In the genomic region with DNA sequence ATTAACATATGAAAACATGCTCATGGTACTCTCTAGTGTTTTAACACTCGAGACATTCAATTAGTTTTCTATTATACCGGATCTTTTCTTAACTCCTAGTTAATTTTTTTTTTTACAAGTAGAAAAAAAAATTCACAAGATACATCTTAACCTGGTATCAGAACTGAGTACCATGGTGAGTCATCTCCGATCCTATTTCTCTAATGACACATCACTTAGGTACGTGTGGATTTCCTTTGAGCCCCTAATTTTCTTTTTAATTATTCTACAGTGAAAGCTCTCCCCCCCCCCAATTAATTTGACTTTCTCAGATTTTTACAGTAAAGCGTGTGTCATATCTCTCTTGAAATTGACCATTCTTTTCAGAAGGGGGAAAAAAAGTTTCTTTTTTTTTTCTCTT, we compare ENCODE assay signal across 14 mouse cellular contexts.
DNase-seq lines count a peak whose midpoint lies in the region; ATAC-seq and TF ChIP-seq lines count a peak whose summit lies in the region.
"Had no signal": no experiment of that assay in that cellular context is flagged by ENCODE, and none has a peak within 500 bp of the region (broad histone marks: within the 10 kb centered on the region; RNA-seq: fewer than 3 reads in every experiment).

No protein-coding gene starts in this region.

- 30% methylated on average over 5 of the region's 5 CpGs for WGBS in hindbrain, postnatal 0 days
- WGBS in hindbrain, embryonic 10.5 days: 71% methylated on average over 5 of the region's 5 CpGs
- 6% methylated on average over 5 of the region's 5 CpGs for WGBS in forebrain, embryonic 14.5 days

- ATAC-seq in hindbrain, postnatal 0 days: no peak
- ATAC-seq in forebrain, embryonic 14.5 days: no peak
- ATAC-seq in cerebellum, adult (ENCODE audit: insufficient number of reproducible peaks, low FRiP score, low TSS enrichment): no peak

- no peaks in the 10 kb centered on the region for H3K36me3 ChIP-seq in hindbrain, postnatal 0 days (ENCODE audit: insufficient read depth, low read length)
- no peaks in the 10 kb centered on the region for H3K36me3 ChIP-seq in hindbrain, embryonic 10.5 days
- no peaks in the 10 kb centered on the region for H3K36me3 ChIP-seq in C2C12 (ENCODE audit: control insufficient read depth, insufficient read depth)
- H3K36me3 ChIP-seq in forebrain, embryonic 14.5 days (ENCODE audit: control insufficient read depth, insufficient read depth, low read length): no peaks in the 10 kb centered on the region
- H3K36me3 ChIP-seq in myocyte (ENCODE audit: control insufficient read depth, insufficient read depth): no peaks in the 10 kb centered on the region
- H3K36me3 ChIP-seq: embryonic facial prominence, embryonic 15.5 days; liver, embryonic 15.5 days had no signal

- H3ac ChIP-seq in C2C12 (ENCODE audit: control insufficient read depth, insufficient read length, low read depth) (no peak overlapping the region), myocyte (ENCODE audit: control insufficient read depth, insufficient read length) (no peak overlapping the region)

- intact Hi-C loops in left cerebral cortex, postnatal 36 days (cut with DNase I): loop anchor here (2.0 to 10.0 kb wide), 3 partner anchors 109 to 195 kb away; no protein-coding TSS in a partner anchor

- 0 out of 2 replicates have a peak, but pooled peaks cover 3% of the 10 kb centered on the region for H3K4me1 ChIP-seq in hindbrain, postnatal 0 days (ENCODE audit: insufficient read depth, low read length)
- H3K4me1 ChIP-seq in hindbrain, embryonic 10.5 days (replicated peaks): peaks cover 60% of the 10 kb centered on the region
- peaks cover 43% of the 10 kb centered on the region for H3K4me1 ChIP-seq in forebrain, embryonic 14.5 days (ENCODE audit: control insufficient read depth, insufficient read depth, low read length)
- H3K4me1 ChIP-seq: liver, embryonic 15.5 days had no signal

- no peak for DNase-seq in hindbrain, postnatal 0 days (ENCODE audit: low spot score)
- DNase-seq in hindbrain, embryonic 10.5 days (ENCODE audit: low spot score): no peak
- DNase-seq in forebrain, embryonic 14.5 days (ENCODE audit: low spot score): peak; percentile 39
- DNase-seq in left cerebral cortex, postnatal 36 days (ENCODE audit: low spot score in 2 of 2): no peak
- DNase-seq: B cell, adult 2 months; kidney, adult 18-20 months; kidney, postnatal 14 days; lung, postnatal 10 days; thymus, postnatal 25 days had no signal

- H3K9ac ChIP-seq in hindbrain, postnatal 0 days (replicated peaks; ENCODE audit: low read length): no peak overlapping the region
- no peak overlapping the region for H3K9ac ChIP-seq in forebrain, embryonic 14.5 days (ENCODE audit: low read length)
- H3K9ac ChIP-seq: embryonic facial prominence, embryonic 15.5 days; liver, embryonic 15.5 days had no signal

- H3K4me3 ChIP-seq in hindbrain, postnatal 0 days (ENCODE audit: low read length): no peak overlapping the region
- no peak overlapping the region for H3K4me3 ChIP-seq in hindbrain, embryonic 10.5 days
- H3K4me3 ChIP-seq in C2C12 (ENCODE audit: insufficient read depth, poor library complexity, severe bottlenecking) (no peak overlapping the region), myocyte (no peak overlapping the region)
- H3K4me3 ChIP-seq in forebrain, embryonic 14.5 days (ENCODE audit: low read depth, low read length): no peak overlapping the region
- H3K4me3 ChIP-seq: embryonic facial prominence, embryonic 15.5 days; liver, embryonic 15.5 days had no signal

- no peak for TF ChIP-seq CTCF in hindbrain, postnatal 0 days (IDR thresholded peaks at IDR 0.05; ENCODE audit: low read depth)
- no peak for TF ChIP-seq CTCF in C2C12 (IDR thresholded peaks at IDR 0.05; ENCODE audit: control insufficient read depth, insufficient read depth, insufficient read length)

- no peaks in the 10 kb centered on the region for H3K27me3 ChIP-seq in hindbrain, postnatal 0 days (ENCODE audit: insufficient read depth, low read length)
- H3K27me3 ChIP-seq in hindbrain, embryonic 10.5 days (ENCODE audit: insufficient read depth, poor library complexity, severe bottlenecking): peaks cover 4% of the 10 kb centered on the region
- H3K27me3 ChIP-seq in C2C12 (ENCODE audit: control insufficient read depth, insufficient read depth, insufficient read length) (no peaks in the 10 kb centered on the region), myocyte (ENCODE audit: control insufficient read depth, insufficient read depth, insufficient read length) (no peaks in the 10 kb centered on the region)
- H3K27me3 ChIP-seq in forebrain, embryonic 14.5 days (replicated peaks; ENCODE audit: control insufficient read depth, insufficient read depth, low read length): no peaks in the 10 kb centered on the region; the same call in 1 of the 2 replicates
- H3K27me3 ChIP-seq: liver, embryonic 15.5 days had no signal

- TF ChIP-seq POLR2A in myocyte (IDR thresholded peaks at IDR 0.05; ENCODE audit: insufficient read length, low read depth): no peak

- H3K79me2 ChIP-seq in C2C12 (ENCODE audit: control insufficient read depth, insufficient read depth) (no peaks in the 10 kb centered on the region), myocyte (ENCODE audit: control insufficient read depth, insufficient read depth) (no peaks in the 10 kb centered on the region)

- H3K9me3 ChIP-seq in hindbrain, postnatal 0 days (ENCODE audit: low read length): no peaks in the 10 kb centered on the region
- H3K9me3 ChIP-seq in hindbrain, embryonic 10.5 days: peaks cover 8% of the 10 kb centered on the region
- no peaks in the 10 kb centered on the region; the same call in 1 of the 2 replicates for H3K9me3 ChIP-seq in forebrain, embryonic 14.5 days (replicated peaks; ENCODE audit: control insufficient read depth, low read length)
- H3K9me3 ChIP-seq: embryonic facial prominence, embryonic 15.5 days; liver, embryonic 15.5 days had no signal

- peak overlapping the region; percentile 77; the same call in 1 of the 2 replicates for H3K27ac ChIP-seq in hindbrain, postnatal 0 days
- no peak overlapping the region for H3K27ac ChIP-seq in hindbrain, embryonic 10.5 days
- H3K27ac ChIP-seq in forebrain, embryonic 14.5 days (ENCODE audit: low read depth, low read length): no peak overlapping the region; the same call in 1 of the 2 replicates
- H3K27ac ChIP-seq: embryonic facial prominence, embryonic 15.5 days; liver, embryonic 15.5 days had no signal

- H3K4me2 ChIP-seq in hindbrain, postnatal 0 days (ENCODE audit: low read depth, low read length): peak overlapping the region; percentile 38; the same call in 1 of the 2 replicates
- H3K4me2 ChIP-seq in forebrain, embryonic 14.5 days (ENCODE audit: low read length): peak overlapping the region; percentile 44
- peak overlapping the region; percentile 77 for H3K4me2 ChIP-seq in myocyte (ENCODE audit: low read depth)
- H3K4me2 ChIP-seq: embryonic facial prominence, embryonic 15.5 days; liver, embryonic 15.5 days had no signal

- no peaks in the 10 kb centered on the region for H3K79me3 ChIP-seq in C2C12 (ENCODE audit: low read depth)

TF ChIP-seq in C2C12, 6 proteins besides CTCF, POLR2A, EP300 and RAD21:
- TF ChIP-seq FOSL1 (IDR thresholded peaks at IDR 0.05; ENCODE audit: insufficient read depth, low read length, poor library complexity, severe bottlenecking) (peak; percentile 57), CEBPB (IDR thresholded peaks at IDR 0.05; ENCODE audit: low read depth) (no peak)

TF ChIP-seq in myocyte, 11 proteins besides CTCF, POLR2A, EP300 and RAD21:
- TF ChIP-seq SRF (IDR thresholded peaks at IDR 0.05; ENCODE audit: control insufficient read depth, insufficient read length, low read depth): no peak
- no peak for TF ChIP-seq MYOD1 (IDR thresholded peaks at IDR 0.05; ENCODE audit: control insufficient read depth in 1 of 3, insufficient read length in 2 of 3, low read depth in 2 of 3)
- no peak for TF ChIP-seq E2F4 (IDR thresholded peaks at IDR 0.05; ENCODE audit: insufficient read depth)
- TF ChIP-seq POLR2AphosphoS2 (IDR thresholded peaks at IDR 0.05; ENCODE audit: insufficient read length, low read depth): no peak
- TF ChIP-seq MYOG (IDR thresholded peaks at IDR 0.05; ENCODE audit: control insufficient read depth in 1 of 3, insufficient read depth in 1 of 3, insufficient read length in 2 of 3, low read depth in 2 of 3): no peak
- TF ChIP-seq TCF12 (IDR thresholded peaks at IDR 0.05; ENCODE audit: insufficient read depth, poor library complexity, severe bottlenecking): no peak
